Mouse (Mus musculus) MEL (cell line): Measurements from ENCODE around the gene Gk5. TPM values are rescaled to one million over a fixed set of nuclear protein-coding genes. Genes with fewer than 3 reads are reported as not detected.

Source experiments
- DNase-seq: peaks from one replicate; pipeline ENCODE4 v3.0.0; 2011; ENCODE audit warnings: low read depth, low spot score
- H3K27ac ChIP-seq: 2 replicates; pipeline ENCODE4 v1.5.1; 2012; ENCODE audit warnings: low read depth, mild to moderate bottlenecking, control low read depth, low read length, moderate library complexity; ENCODE audit not compliant: control insufficient read depth
- H3K27me3 ChIP-seq, 2 experiments: fragments of 150-350 bp in 1 of 2; sonication (generic) in 1 of 2; 2 replicates each; pipeline ENCODE4 v1.6.1; 2012; ENCODE audit warnings: low read length in 2 of 2, mild to moderate bottlenecking in 2 of 2, improper control_type of control experiment in 1 of 2, moderate library complexity in 1 of 2; ENCODE audit not compliant: insufficient read depth in 2 of 2, control insufficient read depth in 1 of 2
- H3K36me3 ChIP-seq, 2 experiments: 2 replicates each; pipeline ENCODE4 v1.6.1; 2012 to 2014; ENCODE audit warnings: low read length in 2 of 2, improper control_type of control experiment in 1 of 2, inconsistent platforms in 1 of 2, mild to moderate bottlenecking in 1 of 2; ENCODE audit not compliant: insufficient read depth in 2 of 2, control insufficient read depth in 1 of 2
- H3K4me1 ChIP-seq, 2 experiments: fragments of 150-350 bp in 1 of 2; sonication (generic) in 1 of 2; 2 replicates each; pipeline ENCODE4 v1.6.1; 2012; ENCODE audit warnings: low read length in 2 of 2, improper control_type of control experiment in 1 of 2, mild to moderate bottlenecking in 1 of 2; ENCODE audit not compliant: insufficient read depth in 2 of 2, control insufficient read depth in 1 of 2
- H3K4me3 ChIP-seq, 2 experiments: fragments of 150-350 bp in 1 of 2; sonication (generic) in 1 of 2; 2 replicates each; pipeline ENCODE4 v1.5.1; 2012; ENCODE audit warnings: low read depth in 2 of 2, low read length in 2 of 2, mild to moderate bottlenecking in 2 of 2, moderate library complexity in 2 of 2, control low read depth in 1 of 2, improper control_type of control experiment in 1 of 2; ENCODE audit not compliant: control insufficient read depth in 1 of 2, insufficient read depth in 1 of 2
- H3K79me2 ChIP-seq: 2 replicates; pipeline ENCODE4 v1.6.1; 2012; ENCODE audit warnings: mild to moderate bottlenecking, low read length, moderate library complexity; ENCODE audit not compliant: control insufficient read depth, poor library complexity, insufficient read depth
- H3K9ac ChIP-seq: 2 replicates; pipeline ENCODE4 v1.6.1; 2012; ENCODE audit warnings: low read depth, mild to moderate bottlenecking, control low read depth, low read length, moderate library complexity; ENCODE audit not compliant: control insufficient read depth, poor library complexity, severe bottlenecking
- H3K9me3 ChIP-seq: fragments of 150-350 bp; sonication (generic); replicated peaks from 2 replicates; pipeline ENCODE4 v1.6.1; 2012; ENCODE audit warnings: mild to moderate bottlenecking, low read length, improper control_type of control experiment, moderate library complexity; ENCODE audit not compliant: insufficient read depth
- BHLHE40 ChIP-seq: IDR thresholded peaks from 2 replicates; pipeline ENCODE4 v1.6.1; 2012; ENCODE audit warnings: low read depth, mild to moderate bottlenecking, inconsistent platforms, low read length, improper control_type of control experiment, borderline replicate concordance
- CHD1 ChIP-seq: IDR thresholded peaks from 2 replicates; pipeline ENCODE4 v1.6.1; 2012; ENCODE audit warnings: low read depth, mild to moderate bottlenecking, inconsistent platforms, low read length, improper control_type of control experiment
- CTCF ChIP-seq, 3 experiments: IDR thresholded peaks in 2 of 3; conservative IDR thresholded peaks in 1 of 3; 2 replicates each; pipeline ENCODE4 v1.5.1; 2011 to 2012; ENCODE audit warnings: low read length in 3 of 3, low read depth in 2 of 3, mild to moderate bottlenecking in 2 of 3, improper control_type of control experiment in 1 of 3, inconsistent platforms in 1 of 3, mixed read lengths in 1 of 3, moderate library complexity in 1 of 3; ENCODE audit not compliant: control insufficient read depth in 1 of 3, insufficient read depth in 1 of 3, poor library complexity in 1 of 3, severe bottlenecking in 1 of 3
- E2F4 ChIP-seq: IDR thresholded peaks from 2 replicates; pipeline ENCODE4 v1.6.1; 2011; ENCODE audit warnings: low read depth, low read length, improper control_type of control experiment, borderline replicate concordance
- ELF1 ChIP-seq: IDR thresholded peaks from 2 replicates; pipeline ENCODE4 v1.6.1; 2014; ENCODE audit warnings: low read depth, mild to moderate bottlenecking, inconsistent platforms, low read length, improper control_type of control experiment, moderate library complexity
- EP300 ChIP-seq, 2 experiments: IDR thresholded peaks; 2 replicates each; pipeline ENCODE4 v1.6.1; 2011; ENCODE audit warnings: improper control_type of control experiment in 2 of 2, low read length in 2 of 2, low read depth in 1 of 2, mild to moderate bottlenecking in 1 of 2
- ETS1 ChIP-seq: IDR thresholded peaks from 2 replicates; pipeline ENCODE4 v1.6.1; 2012; ENCODE audit warnings: low read depth, mild to moderate bottlenecking, inconsistent platforms, low read length, improper control_type of control experiment, moderate library complexity
- GABPA ChIP-seq: IDR thresholded peaks from 2 replicates; pipeline ENCODE4 v1.6.1; 2012; ENCODE audit warnings: low read depth, mild to moderate bottlenecking, inconsistent platforms, low read length, improper control_type of control experiment, moderate library complexity
- GATA1 ChIP-seq: IDR thresholded peaks from 2 replicates; pipeline ENCODE4 v1.6.1; 2011; ENCODE audit warnings: low read depth, low read length, improper control_type of control experiment
- HCFC1 ChIP-seq: IDR thresholded peaks from 2 replicates; pipeline ENCODE4 v1.6.1; 2012; ENCODE audit warnings: low read depth, mild to moderate bottlenecking, inconsistent platforms, low read length, improper control_type of control experiment, moderate library complexity
- JUND ChIP-seq: IDR thresholded peaks from 2 replicates; pipeline ENCODE4 v1.6.1; 2011; ENCODE audit warnings: low read depth, mild to moderate bottlenecking, improper control_type of control experiment, low read length
- KAT2A ChIP-seq: conservative IDR thresholded peaks from 2 replicates; pipeline ENCODE4 v1.6.1; 2012; ENCODE audit warnings: low read depth, low read length, improper control_type of control experiment, inconsistent platforms
- MAFK ChIP-seq: IDR thresholded peaks from 2 replicates; pipeline ENCODE4 v1.6.1; 2011; ENCODE audit warnings: low read depth, mild to moderate bottlenecking, low read length, improper control_type of control experiment, borderline replicate concordance
- MAX ChIP-seq: IDR thresholded peaks from 2 replicates; pipeline ENCODE4 v1.6.1; 2011; ENCODE audit warnings: low read length, improper control_type of control experiment
- MAZ ChIP-seq: IDR thresholded peaks from 2 replicates; pipeline ENCODE4 v1.6.1; 2012; ENCODE audit warnings: low read depth, mild to moderate bottlenecking, inconsistent platforms, low read length, improper control_type of control experiment
- MEF2A ChIP-seq: IDR thresholded peaks from 2 replicates; pipeline ENCODE4 v1.6.1; 2014; ENCODE audit warnings: low read depth, mild to moderate bottlenecking, inconsistent platforms, low read length, improper control_type of control experiment; ENCODE audit not compliant: poor library complexity, insufficient replicate concordance, severe bottlenecking; ENCODE audit errors: extremely low read depth
- MXI1 ChIP-seq: IDR thresholded peaks from 2 replicates; pipeline ENCODE4 v1.6.1; 2011; ENCODE audit warnings: mild to moderate bottlenecking, low read depth, low read length, improper control_type of control experiment
- MYB ChIP-seq: IDR thresholded peaks from 2 replicates; pipeline ENCODE4 v1.6.1; 2011; ENCODE audit warnings: mild to moderate bottlenecking, low read depth, low read length, improper control_type of control experiment
- MYC ChIP-seq: IDR thresholded peaks from 2 replicates; pipeline ENCODE4 v1.6.1; 2011; ENCODE audit warnings: low read depth, mild to moderate bottlenecking, low read length, improper control_type of control experiment, moderate library complexity
- NELFE ChIP-seq: IDR thresholded peaks from 2 replicates; pipeline ENCODE4 v1.6.1; 2011; ENCODE audit warnings: low read depth, low read length, improper control_type of control experiment
- NRF1 ChIP-seq: IDR thresholded peaks from 2 replicates; pipeline ENCODE4 v1.6.1; 2014; ENCODE audit warnings: low read depth, mild to moderate bottlenecking, inconsistent platforms, low read length, improper control_type of control experiment, moderate library complexity; ENCODE audit not compliant: poor library complexity, insufficient read depth, severe bottlenecking
- POLR2A ChIP-seq, 2 experiments: IDR thresholded peaks; 2 replicates each; pipeline ENCODE4 v1.6.1; 2011 to 2012; ENCODE audit warnings: low read length in 2 of 2, mild to moderate bottlenecking in 2 of 2, control low read depth in 1 of 2, improper control_type of control experiment in 1 of 2, low read depth in 1 of 2, moderate library complexity in 1 of 2; ENCODE audit not compliant: control insufficient read depth in 1 of 2, insufficient read depth in 1 of 2, poor library complexity in 1 of 2
- POLR2AphosphoS2 ChIP-seq: IDR thresholded peaks from 2 replicates; pipeline ENCODE4 v1.6.1; 2011; ENCODE audit warnings: low read length, improper control_type of control experiment
- POLR2AphosphoS5 ChIP-seq: IDR thresholded peaks from 2 replicates; pipeline ENCODE4 v1.6.1; 2012; ENCODE audit warnings: low read depth, borderline replicate concordance, mild to moderate bottlenecking, inconsistent platforms, low read length, moderate library complexity, mixed read lengths
- RAD21 ChIP-seq: IDR thresholded peaks from 2 replicates; pipeline ENCODE4 v1.6.1; 2011; ENCODE audit warnings: mild to moderate bottlenecking, low read depth, low read length, improper control_type of control experiment
- RCOR1 ChIP-seq: IDR thresholded peaks from 2 replicates; pipeline ENCODE4 v1.6.1; 2012; ENCODE audit warnings: low read depth, mild to moderate bottlenecking, inconsistent platforms, low read length, improper control_type of control experiment
- SIN3A ChIP-seq: IDR thresholded peaks from 2 replicates; pipeline ENCODE4 v1.6.1; 2012; ENCODE audit warnings: low read length, improper control_type of control experiment, inconsistent platforms
- SMC3 ChIP-seq: IDR thresholded peaks from 2 replicates; pipeline ENCODE4 v1.6.1; 2011; ENCODE audit warnings: low read depth, low read length, improper control_type of control experiment
- TAL1 ChIP-seq: IDR thresholded peaks from 2 replicates; pipeline ENCODE4 v1.6.1; 2012; ENCODE audit warnings: mild to moderate bottlenecking, inconsistent platforms, low read length, moderate library complexity, mixed read lengths
- TBP ChIP-seq: IDR thresholded peaks from 2 replicates; pipeline ENCODE4 v1.8.0; 2011; ENCODE audit warnings: low read depth, low read length, improper control_type of control experiment
- TCF12 ChIP-seq: IDR thresholded peaks from 2 replicates; pipeline ENCODE4 v1.6.1; 2014; ENCODE audit warnings: low read depth, mild to moderate bottlenecking, inconsistent platforms, low read length, improper control_type of control experiment, moderate library complexity
- UBTF ChIP-seq: IDR thresholded peaks from 2 replicates; pipeline ENCODE4 v1.6.1; 2012; ENCODE audit warnings: low read depth, mild to moderate bottlenecking, inconsistent platforms, low read length, improper control_type of control experiment, moderate library complexity, borderline replicate concordance; ENCODE audit not compliant: insufficient read depth
- USF1 ChIP-seq: IDR thresholded peaks from 2 replicates; pipeline ENCODE4 v1.6.1; 2014; ENCODE audit warnings: low read depth, mild to moderate bottlenecking, inconsistent platforms, low read length, improper control_type of control experiment, moderate library complexity
- USF2 ChIP-seq, 2 experiments: IDR thresholded peaks; 2 replicates each; pipeline ENCODE4 v1.6.1; 2011 to 2012; ENCODE audit warnings: improper control_type of control experiment in 2 of 2, low read length in 2 of 2, borderline replicate concordance in 1 of 2, inconsistent platforms in 1 of 2, low read depth in 1 of 2, mild to moderate bottlenecking in 1 of 2; ENCODE audit not compliant: insufficient read depth in 1 of 2
- ZC3H11A ChIP-seq: IDR thresholded peaks from 2 replicates; pipeline ENCODE4 v1.6.1; 2012; ENCODE audit warnings: low read depth, mild to moderate bottlenecking, inconsistent platforms, low read length, improper control_type of control experiment
- ZKSCAN1 ChIP-seq: IDR thresholded peaks from 2 replicates; pipeline ENCODE4 v1.6.1; 2012; ENCODE audit warnings: low read depth, mild to moderate bottlenecking, inconsistent platforms, low read length, improper control_type of control experiment, moderate library complexity
- ZMIZ1 ChIP-seq: IDR thresholded peaks from 2 replicates; pipeline ENCODE4 v1.6.1; 2012; ENCODE audit warnings: low read depth, mild to moderate bottlenecking, inconsistent platforms, low read length, improper control_type of control experiment, moderate library complexity
- ZNF384 ChIP-seq: IDR thresholded peaks from 2 replicates; pipeline ENCODE4 v1.6.1; 2012; ENCODE audit warnings: low read depth, mild to moderate bottlenecking, inconsistent platforms, low read length, improper control_type of control experiment
- polyA plus RNA-seq, 2 experiments: library from polyadenylated mRNA; stranded (reverse) in 1 of 2; unstranded in 1 of 2; fragments of >175 nt in 1 of 2; fragments of >200 nt in 1 of 2; gene quantifications; 2 replicates each; pipeline versions ENCODE4 v1.2.1 to v1.2.4; 2012; ENCODE audit warnings: low replicate concordance in 2 of 2, low read depth in 1 of 2; ENCODE audit not compliant: insufficient read length in 2 of 2, insufficient read depth in 1 of 2, missing spikeins in 1 of 2
- total RNA-seq: library from RNA; depleted of rRNA; stranded (reverse); fragments of 300-350 nt; gene quantifications from 2 replicates; pipeline ENCODE4 v1.2.3, GENCODE M21; 2012

Gene Gk5
- total and polyA plus RNA-seq, 3 experiments: 4.0 to 6.2 TPM; not detected in 1

DNA sequence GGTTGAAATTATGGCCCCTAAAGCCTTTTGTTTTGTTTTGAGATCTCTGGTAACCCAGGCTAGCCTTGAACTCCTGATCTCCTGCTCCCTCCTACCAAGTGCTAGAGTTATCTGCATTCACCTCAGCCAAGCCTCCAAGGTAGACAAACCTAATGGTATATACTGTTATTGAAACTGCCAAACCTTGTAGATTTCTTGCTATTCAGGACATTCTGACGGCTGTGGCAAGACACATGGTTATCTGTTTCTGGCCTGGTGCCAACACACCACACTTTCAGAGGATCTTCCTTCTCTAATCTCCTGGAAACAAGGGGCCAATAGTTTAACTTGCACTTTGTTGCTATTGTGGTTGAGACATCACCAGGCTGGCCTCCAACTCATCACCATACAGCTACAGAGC, 24.0 kb upstream of the Gk5 start:
- Histone ChIP-seq H3K27me3 (no peaks in the 10 kb centered on the region), H3K9me3 (no peaks in the 10 kb centered on the region)
- TF ChIP-seq GATA1: peak; percentile 67
- TF ChIP-seq TCF12: peak; percentile 62
- TF ChIP-seq ZNF384: no peak
- no peak for TF ChIP-seq CTCF (IDR thresholded peaks at IDR 0.05 in 2 of 3, conservative IDR thresholded peaks at IDR 0.05 in 1 of 3; ENCODE audit: control insufficient read depth in 1 of 3, insufficient read depth in 1 of 3, low read depth in 2 of 3, low read length in 3 of 3, poor library complexity in 1 of 3, severe bottlenecking in 1 of 3)
- TF ChIP-seq BHLHE40: no peak
- peak; percentile 10; the same call in 1 of the 2 replicates for TF ChIP-seq RCOR1
- no peak for TF ChIP-seq KAT2A
- no peak for TF ChIP-seq MYB
- TF ChIP-seq CHD1: no peak
- TF ChIP-seq TBP: peak; percentile 86
- no peak for TF ChIP-seq SMC3
- peak; percentile 72 to 76 for TF ChIP-seq EP300 (IDR thresholded peaks at IDR 0.05; ENCODE audit: low read depth in 1 of 2, low read length in 2 of 2)
- TF ChIP-seq SIN3A: peak; percentile 78
- TF ChIP-seq RAD21: no peak
- TF ChIP-seq MXI1: peak; percentile 89
- TF ChIP-seq POLR2AphosphoS2: no peak
- TF ChIP-seq USF2 (IDR thresholded peaks at IDR 0.05; ENCODE audit: borderline replicate concordance in 1 of 2, insufficient read depth in 1 of 2, low read depth in 1 of 2, low read length in 2 of 2): no peak
- no peak for TF ChIP-seq ZKSCAN1
- no peak for TF ChIP-seq NRF1
- TF ChIP-seq MAZ: no peak
- TF ChIP-seq MAX: peak; percentile 78
- TF ChIP-seq POLR2AphosphoS5: no peak
- peak; percentile 84; the same call in 1 of the 2 replicates for TF ChIP-seq MYC
- no peak for TF ChIP-seq ZMIZ1
- TF ChIP-seq UBTF: no peak
- no peak for TF ChIP-seq USF1
- TF ChIP-seq ETS1: peak; percentile 84
- no peak for TF ChIP-seq HCFC1
- TF ChIP-seq NELFE: no peak
- no peak for TF ChIP-seq ELF1
- no peak for TF ChIP-seq GABPA
- peak; percentile 67 for TF ChIP-seq TAL1
- TF ChIP-seq JUND: no peak
- 0 out of 2 replicates have a peak, but pooled peaks have one; percentile 15 for TF ChIP-seq ZC3H11A
- no peak for TF ChIP-seq E2F4
- no peak for TF ChIP-seq POLR2A (IDR thresholded peaks at IDR 0.05; ENCODE audit: control insufficient read depth in 1 of 2, insufficient read depth in 1 of 2, low read depth in 1 of 2, low read length in 2 of 2, poor library complexity in 1 of 2)
- no peak for TF ChIP-seq MEF2A
- TF ChIP-seq MAFK: no peak

More for the DNA sequence above, 24.0 kb upstream of the Gk5 start:
- Histone ChIP-seq H3K9ac (no peak overlapping the region), H3K27ac (no peak overlapping the region), H3K79me2 (no peaks in the 10 kb centered on the region), H3K4me1 (no peaks in the 10 kb centered on the region; a peak in 1 of 4 replicates), H3K36me3 (no peaks in the 10 kb centered on the region), H3K4me3 (no peak overlapping the region)
- DNase-seq: peak; percentile 94
